Mouse (Mus musculus) frontal cortex, postnatal 25 days (tissue): ENCODE results near the gene Vars2.

Experiments
- DNase-seq, 2 experiments: peaks; one replicate each; pipeline ENCODE4 v3.0.0; 2022; ENCODE audit warnings: low spot score in 2 of 2

Gene Vars2

GRCm38 (mm10) chr17:35667334-35668065 is at the start of gene Vars2:
Gene Vars2, minus strand, starts transcription at chr17:35667592.
- peak; percentile 96 to 97 for DNase-seq

- no peak for DNase-seq
Observed at GRCm38 (mm10) chr17:35717080-35717479, 49.7 kb upstream of the Vars2 start.

- DNase-seq = no peak
Observed at GRCm38 (mm10) chr17:35716114-35716513, 48.7 kb upstream of the Vars2 start.

GRCm38 (mm10) chr17:35710705-35711347 is 43.4 kb upstream of the Vars2 start:
- no peak for DNase-seq

- DNase-seq = no peak
Observed at GRCm38 (mm10) chr17:35708611-35709010, 41.2 kb upstream of the Vars2 start.

- DNase-seq = no peak
Observed at GRCm38 (mm10) chr17:35707929-35708328, 40.5 kb upstream of the Vars2 start.

GRCm38 (mm10) chr17:35705836-35706235 is 38.4 kb upstream of the Vars2 start:
- DNase-seq = no peak

- DNase-seq = no peak
Observed at GRCm38 (mm10) chr17:35704621-35705464, 37.5 kb upstream of the Vars2 start, which contains the start of gene Ddr1. Gene Ddr1, minus strand, starts transcription at chr17:35704621.

- no peak for DNase-seq
Observed at GRCm38 (mm10) chr17:35703751-35704271, 36.4 kb upstream of the Vars2 start.

GRCm38 (mm10) chr17:35703065-35703464 is 35.7 kb upstream of the Vars2 start:
- DNase-seq = no peak

- no peak for DNase-seq
Observed at GRCm38 (mm10) chr17:35702605-35703004, 35.2 kb upstream of the Vars2 start.

- no peak for DNase-seq
Observed at GRCm38 (mm10) chr17:35701978-35702461, 34.6 kb upstream of the Vars2 start.

GRCm38 (mm10) chr17:35701203-35701977 is 34.0 kb upstream of the Vars2 start:
- DNase-seq = no peak

GRCm38 (mm10) chr17:35700371-35700961 is 33.1 kb upstream of the Vars2 start:
- DNase-seq = peak; percentile 57 to 68

- DNase-seq = peak in 1 of 2 experiments; percentile 43
Observed at GRCm38 (mm10) chr17:35699919-35700318, 32.5 kb upstream of the Vars2 start.

- DNase-seq = no peak
Observed at GRCm38 (mm10) chr17:35698501-35698883, 31.1 kb upstream of the Vars2 start.

GRCm38 (mm10) chr17:35697759-35698500 is 30.5 kb upstream of the Vars2 start:
- DNase-seq = no peak

- no peak for DNase-seq
Observed at GRCm38 (mm10) chr17:35697429-35697758, 30.0 kb upstream of the Vars2 start.

GRCm38 (mm10) chr17:35696691-35697090 is 29.3 kb upstream of the Vars2 start:
- no peak for DNase-seq

GRCm38 (mm10) chr17:35695289-35695688 is 27.9 kb upstream of the Vars2 start:
- no peak for DNase-seq
